Mouse (Mus musculus) intestine, postnatal 0 days (tissue): Measurements from ENCODE around the gene Fam205c. TPM values are rescaled to one million over a fixed set of nuclear protein-coding genes. Genes with fewer than 3 reads are reported as not detected.

Experiments used
- polyA plus RNA-seq: library from polyadenylated mRNA; unstranded; fragments of >200 nt; fragmentation: Nextera tagmentation; extraction: Ambion mirVana; gene quantifications from 2 replicates; pipeline ENCODE4 v1.2.1, GENCODE M21; 2015

Fam205c gene
- polyA plus RNA-seq, 1 experiment from 2014 or later = 0.16 TPM

Other genes starting within 250 kb of the Fam205c start
- gene Gm2564, start 244.5 kb downstream of the Fam205c start, polyA plus RNA-seq = 0.66 and 1.4 TPM in 2 replicates
- not detected in 2 replicates for gene Ccl27b, start 219.0 kb downstream of the Fam205c start, polyA plus RNA-seq
- 0.09 TPM in 1 of 2 replicates, not detected in the other for gene Il11ra2, start 212.3 kb downstream of the Fam205c start, polyA plus RNA-seq
- not detected in 2 replicates for gene 4930578G10Rik, start 138.7 kb downstream of the Fam205c start, polyA plus RNA-seq
- 0.75 and 1.1 TPM in 2 replicates for gene Ccl19, start 117.7 kb downstream of the Fam205c start, polyA plus RNA-seq
- gene Ccl21a, start 100.2 kb downstream of the Fam205c start, polyA plus RNA-seq = 70.3 and 73.7 TPM in 2 replicates
- gene Fam205a1, start 20.3 kb downstream of the Fam205c start, polyA plus RNA-seq = not detected in 2 replicates
- gene Gm12394, start 17.5 kb downstream of the Fam205c start, polyA plus RNA-seq = 0.05 and 0.12 TPM in 2 replicates
- gene Phf24, start 42.4 kb upstream of the Fam205c start, polyA plus RNA-seq = 0.73 and 1.0 TPM in 2 replicates
- gene Dnajb5, start 75.6 kb upstream of the Fam205c start, polyA plus RNA-seq = 7.5 and 8.8 TPM in 2 replicates
- 0.43 TPM in 1 of 2 replicates, not detected in the other for gene 1700022I11Rik, start 95.4 kb upstream of the Fam205c start, polyA plus RNA-seq
- gene Vcp, start 126.3 kb upstream of the Fam205c start, polyA plus RNA-seq = 205 and 207 TPM in 2 replicates
- 5.2 and 6.2 TPM in 2 replicates for gene Fancg, start 136.3 kb upstream of the Fam205c start, polyA plus RNA-seq
- gene Pigo, start 151.6 kb upstream of the Fam205c start, polyA plus RNA-seq = 14.3 and 15.4 TPM in 2 replicates
- 119 and 120 TPM in 2 replicates for gene Stoml2, start 157.5 kb upstream of the Fam205c start, polyA plus RNA-seq
- 5.9 and 6.3 TPM in 2 replicates for gene Fam214b, start 172.0 kb upstream of the Fam205c start, polyA plus RNA-seq
- 1.5 TPM in 2 replicates for gene Unc13b, start 184.7 kb upstream of the Fam205c start, polyA plus RNA-seq